Mouse (Mus musculus) intestine, postnatal 0 days (tissue): Measurements from ENCODE around the gene Otx1. TPM values are rescaled to one million over a fixed set of nuclear protein-coding genes. Genes with fewer than 3 reads are reported as not detected.
A peak's percentile ranks its signal among the peaks of the same experiment; 100 is the strongest.

Experiments used
- ATAC-seq: fragments of 200-750 bp; cut with Nextera tagmentation; 2 replicates; pipeline ENCODE4 v1.8.0; 2017; ENCODE audit warnings: mild to moderate bottlenecking, moderate TSS enrichment, moderate library complexity
- H3K27ac ChIP-seq: fragments of 300-500 bp; sonication (generic); 2 replicates; pipeline ENCODE4 v1.5.1; 2014; ENCODE audit warnings: mild to moderate bottlenecking, low read depth, low read length, moderate library complexity
- H3K27me3 ChIP-seq: fragments of 300-500 bp; sonication (generic); replicated peaks from 2 replicates; pipeline ENCODE4 v1.6.1; 2014; ENCODE audit warnings: low read length, mixed read lengths; ENCODE audit not compliant: control insufficient read depth, insufficient read depth
- H3K36me3 ChIP-seq: fragments of 300-500 bp; sonication (generic); 2 replicates; pipeline ENCODE4 v1.6.1; 2014; ENCODE audit warnings: mild to moderate bottlenecking, moderate library complexity; ENCODE audit not compliant: control insufficient read depth, insufficient read depth
- H3K4me1 ChIP-seq: fragments of 300-500 bp; sonication (generic); replicated peaks from 2 replicates; pipeline ENCODE4 v1.6.1; 2014; ENCODE audit warnings: antibody characterized with exemption, low read length, mixed read lengths; ENCODE audit not compliant: control insufficient read depth, insufficient read depth
- H3K4me2 ChIP-seq: fragments of 300-500 bp; sonication (generic); replicated peaks from 2 replicates; pipeline ENCODE4 v1.6.1; 2014; ENCODE audit warnings: low read depth, mild to moderate bottlenecking, moderate library complexity
- H3K4me3 ChIP-seq: fragments of 300-500 bp; sonication (generic); 2 replicates; pipeline ENCODE4 v1.5.1; 2014; ENCODE audit warnings: low read depth, low read length
- H3K9ac ChIP-seq: fragments of 300-500 bp; sonication (generic); 2 replicates; pipeline ENCODE4 v1.6.1; 2014; ENCODE audit warnings: mild to moderate bottlenecking, low read depth, low read length
- H3K9me3 ChIP-seq: fragments of 300-500 bp; sonication (generic); 2 replicates; pipeline ENCODE4 v1.6.1; 2016; ENCODE audit warnings: mixed run types; ENCODE audit not compliant: control insufficient read depth
- CTCF ChIP-seq: sonication (generic); IDR thresholded peaks from 2 replicates; pipeline ENCODE4 v1.5.1; 2016; ENCODE audit warnings: low read depth, mild to moderate bottlenecking, control low read depth, antibody characterized with exemption, moderate library complexity
- WGBS: fragments of 180-500 bp; shearing (Covaris S2); extraction: QIAGEN DNeasy Blood & Tissue Kit; methylation state at CpG from one replicate; pipeline ENCODE4 v1.1.7; 2014; 5-methylcytosine and 5-hydroxymethylcytosine counted together
- polyA plus RNA-seq: library from polyadenylated mRNA; unstranded; fragments of >200 nt; fragmentation: Nextera tagmentation; extraction: Ambion mirVana; gene quantifications from 2 replicates; pipeline ENCODE4 v1.2.1, GENCODE M21; 2015

Gene Otx1
- polyA plus RNA-seq, 1 experiment from 2014 or later: not detected

GRCm38 (mm10) chr11:21955167-21955566, 47.5 kb downstream of the Otx1 start:
- TF ChIP-seq CTCF: no peak
- no peaks in the 10 kb centered on the region for H3K9me3 ChIP-seq
- H3K4me3 ChIP-seq: no peak overlapping the region
- no peak overlapping the region for H3K9ac ChIP-seq
- no peaks in the 10 kb centered on the region for H3K27me3 ChIP-seq
- H3K36me3 ChIP-seq: no peaks in the 10 kb centered on the region
- no peaks in the 10 kb centered on the region for H3K4me1 ChIP-seq
- no peak overlapping the region for H3K4me2 ChIP-seq
- no peak for ATAC-seq
- H3K27ac ChIP-seq: no peak overlapping the region
- 88% methylated on average over 7 of the region's 7 CpGs for WGBS

DNA sequence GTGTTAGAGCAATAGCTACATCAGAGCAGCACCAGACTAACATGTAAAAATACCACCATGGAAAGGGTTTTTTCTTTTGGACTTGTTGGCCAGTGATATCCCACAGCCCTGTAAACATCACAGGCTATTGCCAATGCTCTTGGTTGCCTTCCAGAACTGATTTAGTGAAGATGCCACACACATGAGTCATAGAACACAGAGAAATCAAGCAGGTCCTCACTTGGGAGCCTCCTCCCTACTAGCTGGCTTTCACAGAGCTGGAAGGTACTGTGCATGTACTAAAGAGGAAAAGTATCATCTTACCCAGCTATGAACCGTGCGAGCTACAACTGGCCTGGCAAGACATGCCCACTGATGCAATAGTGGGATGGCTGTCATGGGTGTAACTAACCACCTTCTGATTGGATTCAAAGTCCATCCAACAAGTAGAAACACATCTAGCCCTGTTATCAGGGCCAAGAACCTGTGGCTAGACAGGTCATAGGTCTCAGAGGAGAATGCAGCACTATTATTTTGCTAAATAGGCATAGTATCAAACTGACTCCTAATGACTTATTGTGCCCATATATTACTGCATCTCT, 51.0 kb downstream of the Otx1 start:
- no peak overlapping the region for H3K4me2 ChIP-seq
- no peaks in the 10 kb centered on the region for H3K27me3 ChIP-seq
- no peaks in the 10 kb centered on the region for H3K36me3 ChIP-seq
- no peak for TF ChIP-seq CTCF
- no peak overlapping the region for H3K4me3 ChIP-seq
- no peak overlapping the region for H3K9ac ChIP-seq
- peak; percentile 89 for ATAC-seq
- no peak overlapping the region for H3K27ac ChIP-seq
- no peaks in the 10 kb centered on the region for H3K4me1 ChIP-seq
- 67% methylated on average over 2 of the region's 2 CpGs for WGBS
- H3K9me3 ChIP-seq: no peaks in the 10 kb centered on the region

DNA sequence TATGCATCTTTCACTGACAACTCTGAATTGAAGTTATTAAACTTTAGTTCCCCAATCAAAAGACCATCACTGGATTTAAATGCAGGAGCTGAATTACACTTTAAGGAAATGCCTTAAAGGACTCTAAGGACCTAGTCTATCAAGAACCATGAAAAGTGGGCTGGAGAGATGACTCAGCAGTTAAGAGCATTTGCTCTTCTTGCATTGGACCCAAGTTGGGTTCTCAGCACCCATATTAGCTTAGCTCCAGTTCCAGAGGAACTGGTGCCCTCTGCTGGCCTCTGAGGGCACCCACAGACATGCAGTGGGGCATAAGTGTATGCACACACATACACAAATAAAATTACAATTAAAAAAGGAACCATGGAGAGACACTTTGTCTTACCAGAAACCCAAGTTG, 52.6 kb downstream of the Otx1 start:
- H3K36me3 ChIP-seq: no peaks in the 10 kb centered on the region
- H3K4me1 ChIP-seq: no peaks in the 10 kb centered on the region
- no peak for TF ChIP-seq CTCF

More for the DNA sequence above, 52.6 kb downstream of the Otx1 start:
- H3K4me2 ChIP-seq: no peak overlapping the region
- H3K4me3 ChIP-seq: no peak overlapping the region
- no peak overlapping the region for H3K9ac ChIP-seq
- no peaks in the 10 kb centered on the region for H3K27me3 ChIP-seq
- no peak for ATAC-seq
- H3K9me3 ChIP-seq: no peaks in the 10 kb centered on the region
- no peak overlapping the region for H3K27ac ChIP-seq
